ENCODE assay signal across 21 mouse cellular contexts in the genomic region with DNA sequence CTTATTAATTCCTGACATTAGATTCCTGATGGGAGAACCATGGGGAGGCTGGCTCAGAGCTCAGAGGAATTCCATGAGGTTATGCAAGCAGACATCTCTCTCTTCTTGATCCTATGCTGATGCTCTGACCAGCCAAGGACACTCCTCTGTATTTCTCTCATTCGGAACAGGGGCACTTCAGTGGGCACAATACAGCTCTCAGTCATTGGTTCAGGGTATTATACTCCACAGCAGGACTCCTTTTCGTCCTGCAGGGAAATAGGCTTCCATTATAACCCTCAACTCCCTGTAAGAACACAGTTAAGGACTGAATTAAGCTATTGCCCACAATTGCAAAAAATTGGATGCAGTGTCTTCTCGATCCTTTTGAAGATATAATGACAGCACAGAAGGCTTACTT.
A peak's percentile ranks its signal among the peaks of the same experiment; 100 is the strongest.
DNase-seq lines count a peak whose midpoint lies in the region; ATAC-seq and TF ChIP-seq lines count a peak whose summit lies in the region.
"Had no signal": no experiment of that assay in that cellular context is flagged by ENCODE, and none has a peak within 500 bp of the region (broad histone marks: within the 10 kb centered on the region; RNA-seq: fewer than 3 reads in every experiment).

No protein-coding gene starts in this region.

- no peaks in the 10 kb centered on the region for H3K9me3 ChIP-seq in forebrain, embryonic 15.5 days
- H3K9me3 ChIP-seq in hindbrain, postnatal 0 days (ENCODE audit: low read length) = no peaks in the 10 kb centered on the region
- H3K9me3 ChIP-seq in midbrain, postnatal 0 days (ENCODE audit: low read length) = no peaks in the 10 kb centered on the region
- H3K9me3 ChIP-seq: embryonic facial prominence, embryonic 13.5 days; G1E; heart, embryonic 10.5 days; stomach, embryonic 15.5 days had no signal

- H3K4me3 ChIP-seq in forebrain, embryonic 15.5 days = no peak overlapping the region
- no peak overlapping the region for H3K4me3 ChIP-seq in hindbrain, postnatal 0 days (ENCODE audit: low read length)
- H3K4me3 ChIP-seq in midbrain, postnatal 0 days (ENCODE audit: low read depth, low read length) = no peak overlapping the region
- H3K4me3 ChIP-seq: embryonic facial prominence, embryonic 13.5 days; heart, embryonic 10.5 days; stomach, embryonic 15.5 days had no signal

- no peaks in the 10 kb centered on the region for H3K36me3 ChIP-seq in forebrain, embryonic 15.5 days
- no peaks in the 10 kb centered on the region for H3K36me3 ChIP-seq in hindbrain, postnatal 0 days (ENCODE audit: insufficient read depth, low read length)
- H3K36me3 ChIP-seq in midbrain, postnatal 0 days (ENCODE audit: insufficient read depth, low read length) = no peaks in the 10 kb centered on the region
- H3K36me3 ChIP-seq: embryonic facial prominence, embryonic 13.5 days; G1E; heart, embryonic 10.5 days; stomach, embryonic 15.5 days had no signal

- DNase-seq in brain, embryonic 14.5 days (ENCODE audit: low read depth) = peak; percentile 86
- DNase-seq in hindbrain, postnatal 0 days (ENCODE audit: low spot score) = peak; percentile 5
- DNase-seq in midbrain, postnatal 0 days (ENCODE audit: low spot score) = peak; percentile 2
- no peak for DNase-seq in right cerebral cortex, adult 18-20 months
- no peak for DNase-seq in urinary bladder, postnatal 14 days (ENCODE audit: low spot score)
- no peak for DNase-seq in thymus, postnatal 0 days (ENCODE audit: low spot score)
- DNase-seq: adrenal gland, postnatal 10 days; cerebellum, adult 2 months; heart, postnatal 14 days; left cerebral cortex, postnatal 4 days; lung, embryonic 14.5 days; lung, postnatal 4 days; thymus, postnatal 14 days had no signal

- peak; percentile 71 for ATAC-seq in forebrain, embryonic 15.5 days (replicated peaks)
- peak; percentile 47; the same call in 1 of the 2 replicates for ATAC-seq in hindbrain, postnatal 0 days
- no peak for ATAC-seq in midbrain, postnatal 0 days (ENCODE audit: low FRiP score)
- ATAC-seq: CD4-positive, CD25-positive, alpha-beta regulatory T cell, adult 4 months; intestine, embryonic 16.5 days had no signal

- H3K4me1 ChIP-seq in forebrain, embryonic 15.5 days = peaks cover 16% of the 10 kb centered on the region
- no peaks in the 10 kb centered on the region for H3K4me1 ChIP-seq in hindbrain, postnatal 0 days (ENCODE audit: insufficient read depth, low read length)
- 0 out of 2 replicates have a peak, but pooled peaks cover 5% of the 10 kb centered on the region for H3K4me1 ChIP-seq in midbrain, postnatal 0 days (ENCODE audit: insufficient read depth, low read length)
- H3K4me1 ChIP-seq: embryonic facial prominence, embryonic 13.5 days; heart, embryonic 10.5 days; stomach, embryonic 15.5 days had no signal

- no peak overlapping the region for H3K9ac ChIP-seq in forebrain, embryonic 15.5 days (replicated peaks)
- no peak overlapping the region for H3K9ac ChIP-seq in hindbrain, postnatal 0 days (replicated peaks; ENCODE audit: low read length)
- no peak overlapping the region for H3K9ac ChIP-seq in midbrain, postnatal 0 days (replicated peaks; ENCODE audit: low read length, poor library complexity, severe bottlenecking)
- H3K9ac ChIP-seq: embryonic facial prominence, embryonic 13.5 days; lung, embryonic 14.5 days; stomach, embryonic 15.5 days had no signal

- TF ChIP-seq CTCF in brain, embryonic 14.5 days (IDR thresholded peaks at IDR 0.05; ENCODE audit: borderline replicate concordance, extremely low read depth, insufficient read depth, insufficient read length) = no peak
- no peak for TF ChIP-seq CTCF in hindbrain, postnatal 0 days (IDR thresholded peaks at IDR 0.05; ENCODE audit: low read depth)
- no peak for TF ChIP-seq CTCF in midbrain, postnatal 0 days (IDR thresholded peaks at IDR 0.05)

- no peak overlapping the region for H3K27ac ChIP-seq in forebrain, embryonic 15.5 days (replicated peaks)
- H3K27ac ChIP-seq in hindbrain, postnatal 0 days = no peak overlapping the region
- H3K27ac ChIP-seq in midbrain, postnatal 0 days (ENCODE audit: low read depth, low read length) = no peak overlapping the region
- H3K27ac ChIP-seq: embryonic facial prominence, embryonic 13.5 days; heart, embryonic 10.5 days; stomach, embryonic 15.5 days had no signal

- H3K27me3 ChIP-seq in forebrain, embryonic 15.5 days = no peaks in the 10 kb centered on the region
- H3K27me3 ChIP-seq in hindbrain, postnatal 0 days (ENCODE audit: insufficient read depth, low read length) = no peaks in the 10 kb centered on the region
- H3K27me3 ChIP-seq in midbrain, postnatal 0 days (ENCODE audit: insufficient read depth, low read length) = no peaks in the 10 kb centered on the region
- H3K27me3 ChIP-seq: embryonic facial prominence, embryonic 13.5 days; stomach, embryonic 15.5 days had no signal

- WGBS in forebrain, embryonic 15.5 days = 3% methylated on average over 3 of the region's 3 CpGs
- WGBS in hindbrain, postnatal 0 days = 16% methylated on average over 3 of the region's 3 CpGs
- 17% methylated on average over 3 of the region's 3 CpGs for WGBS in midbrain, postnatal 0 days

- no peak for TF ChIP-seq POLR2A in brain, embryonic 14.5 days (IDR thresholded peaks at IDR 0.05; ENCODE audit: borderline replicate concordance, extremely low read depth, insufficient read depth, insufficient read length, poor library complexity, severe bottlenecking)

- peak overlapping the region; percentile 11; the same call in 1 of the 2 replicates for H3K4me2 ChIP-seq in forebrain, embryonic 15.5 days (replicated peaks)
- H3K4me2 ChIP-seq in hindbrain, postnatal 0 days (ENCODE audit: low read depth, low read length) = no peak overlapping the region
- no peak overlapping the region for H3K4me2 ChIP-seq in midbrain, postnatal 0 days (ENCODE audit: low read depth, low read length, poor library complexity, severe bottlenecking)
- H3K4me2 ChIP-seq: embryonic facial prominence, embryonic 13.5 days; liver, embryonic 11.5 days; lung, embryonic 14.5 days; stomach, embryonic 15.5 days had no signal

Comparison
In these comparisons a context has a peak if more than half of its experiments do, and no peak if none do; other contexts are left out.
1. DNase-seq: peak in brain, embryonic 14.5 days (single experiment), hindbrain, postnatal 0 days (single experiment) and midbrain, postnatal 0 days (single experiment); none in right cerebral cortex, adult 18-20 months (single experiment), urinary bladder, postnatal 14 days (single experiment) and thymus, postnatal 0 days (single experiment).